Mouse (Mus musculus) 3134 (cell line): Measurements from ENCODE around the gene Cc2d1b.

Experiments used
- DNase-seq: peaks from one replicate; pipeline ENCODE4 v3.0.0-alpha.2; 2011; ENCODE audit warnings: low spot score; ENCODE audit not compliant: insufficient read length; ENCODE audit errors: extremely low read depth

Gene Cc2d1b

GRCm38 (mm10) chr4:108619587-108620341, at the start of gene Cc2d1b:
TSS of gene Cc2d1b (plus strand) at chr4:108619940.
- DNase-seq, result peak; percentile 94

GRCm38 (mm10) chr4:108572644-108573043, 47.1 kb upstream of the Cc2d1b start:
- no peak for DNase-seq

GRCm38 (mm10) chr4:108578840-108579742, 40.6 kb upstream of the Cc2d1b start, which contains the start of the genes Prpf38a and Orc1:
TSS of gene Prpf38a (minus strand) at chr4:108579336.
TSS of gene Orc1 (plus strand) at chr4:108579423.
- peak; percentile 97 for DNase-seq

GRCm38 (mm10) chr4:108579743-108580411, 39.9 kb upstream of the Cc2d1b start:
- no peak for DNase-seq

- no peak for DNase-seq
These were observed 26.4 kb upstream of the Cc2d1b start for GRCm38 (mm10) chr4:108593376-108593775.

- no peak for DNase-seq
These were observed 24.0 kb upstream of the Cc2d1b start for GRCm38 (mm10) chr4:108595785-108596184.

- no peak for DNase-seq
These were observed 21.4 kb upstream of the Cc2d1b start for GRCm38 (mm10) chr4:108598306-108598705.

- DNase-seq, result no peak
These were observed 17.9 kb upstream of the Cc2d1b start for GRCm38 (mm10) chr4:108601870-108602269.

- no peak for DNase-seq
These were observed 11.1 kb upstream of the Cc2d1b start for GRCm38 (mm10) chr4:108608651-108609050.

- no peak for DNase-seq
These were observed 8.8 kb upstream of the Cc2d1b start for GRCm38 (mm10) chr4:108610935-108611334.

GRCm38 (mm10) chr4:108618586-108618985, 1.2 kb upstream of the Cc2d1b start:
- DNase-seq, result no peak

- peak; percentile 50 for DNase-seq
These were observed 575 bp upstream of the Cc2d1b start for GRCm38 (mm10) chr4:108619165-108619564.

- DNase-seq, result no peak
These were observed 796 bp downstream of the Cc2d1b start for GRCm38 (mm10) chr4:108620536-108620935.

GRCm38 (mm10) chr4:108621504-108621903, 1.8 kb downstream of the Cc2d1b start:
- DNase-seq, result no peak

GRCm38 (mm10) chr4:108627066-108627465, 7.3 kb downstream of the Cc2d1b start:
- no peak for DNase-seq

GRCm38 (mm10) chr4:108629363-108629880, 9.7 kb downstream of the Cc2d1b start:
- no peak for DNase-seq

GRCm38 (mm10) chr4:108630096-108630495, 10.4 kb downstream of the Cc2d1b start:
- no peak for DNase-seq

- DNase-seq, result no peak
These were observed 11.9 kb downstream of the Cc2d1b start for GRCm38 (mm10) chr4:108631616-108632015.

GRCm38 (mm10) chr4:108633703-108634102, 14.0 kb downstream of the Cc2d1b start:
- DNase-seq, result no peak

GRCm38 (mm10) chr4:108634696-108635095, 15.0 kb downstream of the Cc2d1b start:
- no peak for DNase-seq

GRCm38 (mm10) chr4:108635101-108635500, 15.4 kb downstream of the Cc2d1b start:
- DNase-seq, result no peak
